ENCODE assay signal across 12 mouse cellular contexts in the genomic region with DNA sequence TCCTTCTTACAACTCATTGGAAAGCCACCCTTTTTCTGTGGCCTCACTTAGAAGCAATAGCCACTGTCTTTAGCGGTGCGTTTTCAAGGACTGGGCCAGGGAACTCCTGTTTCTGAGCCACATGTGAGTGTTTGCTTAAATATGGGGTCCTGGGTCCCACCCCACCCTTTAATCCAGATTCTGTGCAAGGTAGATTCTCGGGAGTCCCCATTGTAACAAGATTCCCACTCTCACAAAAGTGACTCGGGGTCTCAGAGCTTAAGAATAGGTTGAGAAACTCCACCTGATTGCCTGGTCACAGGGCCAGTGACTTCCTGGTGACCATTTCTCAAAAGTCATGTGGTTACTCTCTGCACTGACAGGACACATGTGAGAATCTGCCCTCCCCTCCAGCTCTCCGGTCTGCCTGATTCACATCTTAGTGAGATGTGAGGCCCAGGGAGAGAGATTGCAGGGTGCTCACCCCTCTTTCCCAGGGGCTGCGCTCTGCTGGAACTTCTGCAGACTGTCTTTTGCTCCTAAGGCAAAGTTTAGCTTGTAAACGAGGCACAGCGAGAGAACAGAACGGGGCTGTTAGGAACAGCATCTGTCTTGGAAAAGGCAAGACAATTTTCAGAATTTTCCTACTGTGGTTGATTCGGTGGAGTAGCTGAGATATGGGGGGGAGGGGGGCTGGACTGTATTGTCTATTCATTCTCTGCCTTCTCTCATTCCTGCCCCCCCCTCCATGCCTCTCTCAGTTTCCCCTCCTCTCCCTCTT.
DNase-seq lines count a peak whose midpoint lies in the region; ATAC-seq and TF ChIP-seq lines count a peak whose summit lies in the region.
"Had no signal": no experiment of that assay in that cellular context is flagged by ENCODE, and none has a peak within 500 bp of the region (broad histone marks: within the 10 kb centered on the region; RNA-seq: fewer than 3 reads in every experiment).

No protein-coding gene starts in this region.

- no peak for ATAC-seq in embryonic facial prominence, embryonic 13.5 days (ENCODE audit: insufficient number of reproducible peaks, insufficient read depth, low FRiP score, low TSS enrichment, low read depth)
- peak; percentile 25; the same call in 1 of the 2 replicates for ATAC-seq in hindbrain, embryonic 14.5 days (ENCODE audit: low FRiP score)
- ATAC-seq in neural tube, embryonic 11.5 days (ENCODE audit: insufficient read depth, low FRiP score, low TSS enrichment): peak; percentile 50

- peak in 1 of 2 experiments; percentile 41 for DNase-seq in layer of hippocampus, adult 2 months (ENCODE audit: low spot score in 2 of 2)
- DNase-seq in layer of hippocampus, postnatal 36 days: no peak
- peak; percentile 34 for DNase-seq in hindbrain, embryonic 14.5 days (ENCODE audit: low spot score)
- peak; percentile 27 for DNase-seq in neural tube, embryonic 11.5 days (ENCODE audit: low spot score)
- no peak for DNase-seq in kidney, postnatal 14 days
- DNase-seq in right cerebral cortex, postnatal 14 days: no peak
- no peak for DNase-seq in heart, postnatal 25 days (ENCODE audit: low spot score)
- DNase-seq: lung, adult 18-20 months; right cerebral cortex, postnatal 4 days; thymus, adult 2 months had no signal

- H3K9ac ChIP-seq in embryonic facial prominence, embryonic 13.5 days: no peak overlapping the region; the same call in 1 of the 2 replicates
- peak overlapping the region; percentile 3; the same call in 1 of the 2 replicates for H3K9ac ChIP-seq in hindbrain, embryonic 14.5 days
- H3K9ac ChIP-seq in neural tube, embryonic 11.5 days (ENCODE audit: low read length): no peak overlapping the region; the same call in 1 of the 2 replicates
- H3K9ac ChIP-seq: heart, embryonic 15.5 days had no signal

- H3K9me3 ChIP-seq in embryonic facial prominence, embryonic 13.5 days: no peaks in the 10 kb centered on the region
- H3K9me3 ChIP-seq in hindbrain, embryonic 14.5 days (ENCODE audit: control insufficient read depth, low read length): no peaks in the 10 kb centered on the region
- no peaks in the 10 kb centered on the region for H3K9me3 ChIP-seq in neural tube, embryonic 11.5 days (ENCODE audit: control insufficient read depth, low read length)
- H3K9me3 ChIP-seq: heart, embryonic 15.5 days had no signal

- peak overlapping the region; percentile 80; the same call in 1 of the 2 replicates for H3K27ac ChIP-seq in layer of hippocampus, adult 2 months
- peak overlapping the region; percentile 76 for H3K27ac ChIP-seq in embryonic facial prominence, embryonic 13.5 days
- H3K27ac ChIP-seq in hindbrain, embryonic 14.5 days: peak overlapping the region; percentile 64
- H3K27ac ChIP-seq in neural tube, embryonic 11.5 days (ENCODE audit: low read depth, low read length): peak overlapping the region; percentile 31
- H3K27ac ChIP-seq: heart, embryonic 15.5 days had no signal

- intact Hi-C loops in heart, postnatal 25 days (cut with DNase I): no loop called here

- no peaks in the 10 kb centered on the region for H3K27me3 ChIP-seq in embryonic facial prominence, embryonic 13.5 days
- H3K27me3 ChIP-seq in hindbrain, embryonic 14.5 days (ENCODE audit: control insufficient read depth, insufficient read depth, low read length): no peaks in the 10 kb centered on the region
- H3K27me3 ChIP-seq in neural tube, embryonic 11.5 days (ENCODE audit: control insufficient read depth, insufficient read depth, low read length): no peaks in the 10 kb centered on the region
- H3K27me3 ChIP-seq: heart, embryonic 15.5 days had no signal

- no peak overlapping the region for H3K4me3 ChIP-seq in layer of hippocampus, adult 2 months
- no peak overlapping the region for H3K4me3 ChIP-seq in embryonic facial prominence, embryonic 13.5 days
- H3K4me3 ChIP-seq in hindbrain, embryonic 14.5 days (replicated peaks; ENCODE audit: low read length): no peak overlapping the region
- H3K4me3 ChIP-seq in neural tube, embryonic 11.5 days (ENCODE audit: low read depth, low read length): no peak overlapping the region
- H3K4me3 ChIP-seq: heart, embryonic 15.5 days had no signal

- peaks cover 62% of the 10 kb centered on the region for H3K4me1 ChIP-seq in embryonic facial prominence, embryonic 13.5 days
- H3K4me1 ChIP-seq in hindbrain, embryonic 14.5 days (replicated peaks; ENCODE audit: control insufficient read depth, insufficient read depth, low read length): peaks cover 21% of the 10 kb centered on the region
- peaks cover 15% of the 10 kb centered on the region; the same call in 1 of the 2 replicates for H3K4me1 ChIP-seq in neural tube, embryonic 11.5 days (ENCODE audit: control insufficient read depth, insufficient read depth, low read length)

- 17% methylated on average over 10 of the region's 10 CpGs for WGBS in embryonic facial prominence, embryonic 13.5 days
- WGBS in hindbrain, embryonic 14.5 days: 6% methylated on average over 10 of the region's 10 CpGs
- WGBS in neural tube, embryonic 11.5 days: 11% methylated on average over 10 of the region's 10 CpGs

- H3K36me3 ChIP-seq in embryonic facial prominence, embryonic 13.5 days: no peaks in the 10 kb centered on the region
- no peaks in the 10 kb centered on the region for H3K36me3 ChIP-seq in hindbrain, embryonic 14.5 days (replicated peaks; ENCODE audit: control insufficient read depth, insufficient read depth)
- no peaks in the 10 kb centered on the region for H3K36me3 ChIP-seq in neural tube, embryonic 11.5 days (ENCODE audit: control insufficient read depth, insufficient read depth, low read length)
- H3K36me3 ChIP-seq: heart, embryonic 15.5 days had no signal

- TF ChIP-seq CTCF in layer of hippocampus, adult 2 months (conservative IDR thresholded peaks at IDR 0.05): no peak

- H3K4me2 ChIP-seq in embryonic facial prominence, embryonic 13.5 days: no peak overlapping the region
- H3K4me2 ChIP-seq in hindbrain, embryonic 14.5 days (replicated peaks): peak overlapping the region; percentile 22; the same call in 1 of the 2 replicates
- no peak overlapping the region for H3K4me2 ChIP-seq in neural tube, embryonic 11.5 days (ENCODE audit: low read depth)
- H3K4me2 ChIP-seq: heart, embryonic 15.5 days had no signal

Comparison
In these comparisons a context has a peak if more than half of its experiments do, and no peak if none do; other contexts are left out.
1. DNase-seq: peak in hindbrain, embryonic 14.5 days (single experiment) and neural tube, embryonic 11.5 days (single experiment); none in layer of hippocampus, postnatal 36 days (0 of 2), kidney, postnatal 14 days (single experiment), right cerebral cortex, postnatal 14 days (single experiment) and heart, postnatal 25 days (single experiment).
2. Peak in every context shown above with its lines, with median percentiles within 50 percentile points of each other: H3K27ac ChIP-seq.